Mouse (Mus musculus): ENCODE measurements at regions not wholly inside any gene's neighbourhood (a gene's known extent, or its start where the extent isn't known, plus 50 kb on each side); places are given as distances from the start of the nearest gene placed in this dataset.

- DNase-seq = no peak
These were observed 845.4 kb downstream of the Pcdh18 start for GRCm38 (mm10) chr3:48911758-48912157.

- DNase-seq = no peak
These were observed 866.7 kb downstream of the Pcdh18 start for GRCm38 (mm10) chr3:48890403-48890802.

GRCm38 (mm10) chr3:48887885-48888284, 869.2 kb downstream of the Pcdh18 start:
- DNase-seq = no peak

DNA sequence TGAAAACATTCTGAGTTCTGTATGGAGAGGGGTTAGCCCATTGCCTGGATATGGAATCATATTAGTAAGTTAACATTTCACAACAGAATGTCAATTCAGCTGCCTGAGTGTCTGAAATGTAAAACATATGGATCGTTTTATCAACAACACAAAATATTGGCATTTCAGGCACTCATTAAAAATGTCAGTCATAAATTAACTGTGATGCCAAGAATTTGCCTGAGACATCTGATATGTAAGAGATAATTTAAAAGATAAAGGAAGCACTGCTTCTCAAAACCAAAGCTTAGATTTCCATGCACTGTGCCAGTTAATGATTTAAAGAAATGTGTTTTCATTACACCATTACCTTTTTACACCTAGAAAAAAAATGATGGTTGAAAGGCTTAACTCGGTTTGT, 887.6 kb downstream of the Pcdh18 start:
- no peak for DNase-seq

- peak; percentile 60 for DNase-seq
These were observed 911.0 kb downstream of the Pcdh18 start for GRCm38 (mm10) chr3:48846049-48846653.

GRCm38 (mm10) chr3:48840692-48841091, 916.4 kb downstream of the Pcdh18 start:
- DNase-seq = no peak

GRCm38 (mm10) chr3:48823360-48823759, 933.8 kb downstream of the Pcdh18 start:
- no peak for DNase-seq

- DNase-seq = no peak
These were observed 952.7 kb downstream of the Pcdh18 start for GRCm38 (mm10) chr3:48804398-48804797.

- no peak for DNase-seq
These were observed 985.4 kb downstream of the Pcdh18 start for GRCm38 (mm10) chr3:48771709-48772108.
